Mouse (Mus musculus): ENCODE results near the gene Acoxl.

Gene Acoxl

DNA sequence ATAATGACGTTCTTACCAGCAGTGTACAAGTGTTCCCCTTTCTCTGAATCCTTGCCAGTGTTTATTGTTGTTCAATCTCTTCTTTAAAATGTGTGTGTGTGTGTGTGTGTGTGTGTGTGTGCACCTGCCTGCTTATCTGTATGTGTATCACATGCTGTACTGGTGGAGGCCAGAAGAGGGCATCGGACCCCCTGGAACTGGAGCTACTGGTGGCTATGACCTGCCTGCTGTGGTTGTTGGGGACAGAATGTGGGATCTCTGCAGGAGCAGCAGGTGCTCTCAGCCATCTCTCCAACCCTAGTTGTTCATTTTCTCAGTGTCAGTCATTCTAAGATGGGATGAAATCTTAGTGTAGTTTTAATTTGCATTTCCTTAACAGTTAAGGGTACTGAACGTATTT is 98.4 kb downstream of the Acoxl start:
- no peak for DNase-seq (ENCODE audit: extremely low read depth, low read depth, low spot score)

- DNase-seq (ENCODE audit: extremely low read depth, low read depth, low spot score) = no peak
Measured at GRCm38 (mm10) chr2:127939206-127939605, 100.5 kb downstream of the Acoxl start.

DNA sequence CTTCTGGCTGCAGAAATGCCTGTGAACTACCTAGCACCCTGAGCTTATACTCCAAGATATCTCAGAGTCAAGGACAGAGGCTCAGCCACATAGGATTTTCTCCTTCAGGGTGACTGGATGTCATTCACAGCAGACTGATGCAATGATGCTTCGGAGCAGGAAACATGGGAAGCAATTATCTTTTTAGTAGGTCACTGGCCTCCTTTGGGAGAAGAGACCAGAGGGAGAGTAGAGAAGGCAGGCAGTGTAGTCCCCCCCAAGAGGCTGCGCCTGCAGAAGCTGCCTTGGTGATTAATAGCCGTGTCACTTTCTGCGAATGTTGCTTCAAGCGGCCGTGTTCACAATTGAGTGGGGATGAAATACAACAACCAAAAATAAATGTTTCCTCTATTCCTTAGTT is 121.9 kb downstream of the Acoxl start:
- no peak for DNase-seq (ENCODE audit: extremely low read depth, low read depth, low spot score)

DNA sequence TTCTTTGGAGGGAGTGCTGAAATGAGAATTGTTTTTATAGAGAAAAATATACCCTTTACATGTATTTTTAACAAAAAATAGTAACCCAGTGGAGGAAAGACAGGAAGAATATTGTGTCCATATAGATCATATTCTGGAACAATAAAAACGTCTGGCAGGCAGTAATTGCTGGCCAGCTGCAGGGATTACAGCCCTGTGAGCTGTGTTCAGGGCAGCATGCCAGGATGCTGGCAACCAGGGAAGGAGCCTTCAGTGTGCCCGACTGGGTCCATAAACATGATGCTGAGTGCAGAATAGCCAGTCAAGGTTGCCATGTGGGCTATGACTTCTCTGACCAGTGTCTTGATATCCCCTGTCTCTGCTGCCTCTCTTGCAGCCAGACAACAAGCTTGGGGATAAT is 122.5 kb downstream of the Acoxl start:
- DNase-seq (ENCODE audit: extremely low read depth, low read depth, low spot score) = no peak

GRCm38 (mm10) chr2:127961802-127962433 is 123.2 kb downstream of the Acoxl start:
- DNase-seq (ENCODE audit: extremely low read depth, low read depth, low spot score) = no peak

- DNase-seq (ENCODE audit: extremely low read depth, low read depth, low spot score) = no peak
Measured at GRCm38 (mm10) chr2:127968944-127969343, 130.3 kb downstream of the Acoxl start.

DNA sequence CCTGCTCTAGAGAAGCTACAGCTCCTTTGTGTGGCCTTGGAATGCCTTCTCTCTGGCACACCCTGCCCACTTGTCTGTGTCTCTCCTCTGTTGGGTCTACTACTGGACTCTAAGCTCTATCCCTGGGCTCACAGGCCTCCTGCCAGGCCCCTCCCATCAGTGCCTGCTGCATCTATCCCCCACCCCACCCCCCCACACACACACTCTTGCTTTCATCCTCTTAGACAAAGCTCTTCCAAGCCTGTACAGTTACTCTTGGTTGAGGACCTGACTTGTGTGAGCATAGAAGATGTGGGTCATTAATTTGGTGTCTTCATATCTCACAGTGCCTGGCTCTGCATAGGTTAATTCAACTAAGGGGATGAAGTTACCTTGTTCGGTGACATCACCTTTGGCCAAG is 137.6 kb downstream of the Acoxl start:
- DNase-seq (ENCODE audit: extremely low read depth, low read depth, low spot score) = no peak

DNA sequence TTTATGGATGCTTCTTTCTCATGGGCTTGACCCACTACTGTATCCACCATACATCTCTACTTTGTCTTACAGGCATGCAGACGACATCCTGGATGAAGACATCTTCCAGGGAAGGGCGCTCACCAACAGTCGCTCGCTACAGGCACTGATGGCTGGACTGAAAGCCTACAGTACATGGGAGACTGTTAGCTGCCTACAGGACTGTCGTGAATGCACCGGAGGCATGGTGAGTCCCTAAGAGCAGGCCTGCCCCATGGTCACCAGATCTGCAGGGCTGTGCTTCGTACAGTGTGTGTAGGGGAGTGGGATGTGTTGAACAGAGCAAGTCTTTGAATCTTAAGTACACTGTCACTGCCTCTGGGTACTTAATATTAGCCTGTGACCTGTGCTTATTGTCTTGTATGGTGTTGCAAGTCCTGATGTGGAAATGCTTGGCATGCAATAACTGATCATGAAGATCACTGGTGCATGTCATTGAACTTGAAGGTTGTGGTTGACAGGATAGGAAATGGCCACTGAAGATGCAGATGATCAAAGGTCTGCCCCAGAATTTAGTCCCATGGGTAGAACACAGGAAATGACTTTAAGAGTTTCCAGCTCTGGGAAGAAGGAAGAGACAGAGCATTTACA is 140.0 kb downstream of the Acoxl start:
- DNase-seq (ENCODE audit: extremely low read depth, low read depth, low spot score) = peak; percentile 25

- DNase-seq (ENCODE audit: extremely low read depth, low read depth, low spot score) = no peak
Measured at GRCm38 (mm10) chr2:127982610-127983009, 143.9 kb downstream of the Acoxl start.

DNA sequence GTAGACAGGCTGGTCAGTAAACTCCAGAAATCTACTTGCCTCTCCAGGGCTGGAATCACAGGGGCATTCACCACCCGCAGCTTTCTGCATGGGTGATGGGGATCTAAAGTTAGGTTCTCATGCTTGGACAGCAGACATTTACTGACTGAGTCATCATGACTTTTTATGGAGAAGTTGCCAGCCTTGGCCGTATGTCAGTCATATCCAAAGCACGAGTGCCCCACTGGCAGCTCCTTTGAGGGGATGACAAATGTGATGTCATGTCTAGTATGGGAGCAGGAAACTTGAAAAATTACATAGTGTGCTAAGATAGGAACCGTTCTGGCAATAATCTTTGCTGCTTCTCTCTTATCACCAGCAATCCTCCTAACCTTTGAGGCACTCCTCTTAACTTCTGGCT is 144.6 kb downstream of the Acoxl start:
- no peak for DNase-seq (ENCODE audit: extremely low read depth, low read depth, low spot score)

GRCm38 (mm10) chr2:127983981-127984380 is 145.3 kb downstream of the Acoxl start:
- no peak for DNase-seq (ENCODE audit: extremely low read depth, low read depth, low spot score)

- DNase-seq (ENCODE audit: extremely low read depth, low read depth, low spot score) = no peak
Measured at GRCm38 (mm10) chr2:127987706-127988105, 149.0 kb downstream of the Acoxl start.

GRCm38 (mm10) chr2:127990856-127991479 is 152.3 kb downstream of the Acoxl start:
- no peak for DNase-seq (ENCODE audit: extremely low read depth, low read depth, low spot score)

GRCm38 (mm10) chr2:127991656-127992055 is 153.0 kb downstream of the Acoxl start:
- no peak for DNase-seq (ENCODE audit: extremely low read depth, low read depth, low spot score)

DNA sequence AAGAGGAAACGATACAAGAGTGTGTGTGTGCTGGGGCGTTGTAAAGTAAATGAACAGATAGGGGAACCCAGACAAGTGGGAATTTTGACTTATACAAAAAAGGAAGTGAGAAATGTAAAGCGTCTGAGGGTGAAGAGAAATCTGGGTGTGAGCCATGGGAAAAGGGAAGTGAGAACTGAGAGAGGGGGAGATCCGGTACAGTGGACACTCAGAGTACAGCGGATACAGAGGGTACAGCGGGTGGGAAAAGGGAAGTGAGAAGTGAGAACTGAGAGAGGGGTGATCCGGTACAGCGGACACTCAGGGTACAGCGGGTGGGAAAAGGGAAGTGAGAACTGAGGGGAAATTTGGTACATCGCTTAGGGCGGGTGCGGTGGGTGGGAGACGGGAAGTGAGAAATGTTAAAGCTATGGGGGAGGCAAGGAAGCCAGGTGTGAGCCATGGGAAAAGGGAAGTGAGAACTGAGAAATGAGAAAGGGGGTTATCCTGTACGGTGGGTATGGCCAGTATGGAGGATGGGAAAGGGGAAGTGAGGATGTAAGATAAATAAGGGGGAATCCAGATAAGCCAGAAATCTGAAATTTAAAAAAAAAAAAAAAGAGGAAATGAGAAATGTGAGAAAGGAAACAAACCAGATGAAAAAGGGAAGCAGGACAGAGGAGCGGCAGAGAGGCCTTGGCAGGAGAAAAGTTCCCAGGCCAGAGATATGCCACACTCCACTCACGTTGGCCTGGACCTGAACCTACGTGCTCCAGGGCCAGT is 170.2 kb downstream of the Acoxl start:
- DNase-seq (ENCODE audit: extremely low read depth, low read depth, low spot score) = no peak

DNA sequence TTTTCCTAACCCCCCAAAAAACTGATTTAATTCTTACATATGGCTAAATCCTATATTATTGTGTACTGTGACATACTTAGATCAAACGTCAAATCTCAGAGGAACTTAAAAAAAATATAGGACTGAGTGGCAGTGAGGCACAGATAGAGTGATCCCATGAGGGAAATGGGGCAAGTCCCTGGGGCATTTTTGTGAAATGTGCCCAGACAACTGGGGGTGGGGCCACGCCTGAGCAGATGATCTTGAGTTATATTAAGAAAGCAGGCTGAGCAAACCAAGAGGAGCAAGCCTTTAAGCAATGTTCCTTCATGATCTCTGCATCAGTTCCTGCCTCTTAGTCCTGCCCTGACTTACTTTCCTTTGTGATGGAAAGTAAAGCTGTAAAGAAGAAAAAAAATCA is 175.9 kb downstream of the Acoxl start:
- DNase-seq (ENCODE audit: extremely low read depth, low read depth, low spot score) = no peak

DNA sequence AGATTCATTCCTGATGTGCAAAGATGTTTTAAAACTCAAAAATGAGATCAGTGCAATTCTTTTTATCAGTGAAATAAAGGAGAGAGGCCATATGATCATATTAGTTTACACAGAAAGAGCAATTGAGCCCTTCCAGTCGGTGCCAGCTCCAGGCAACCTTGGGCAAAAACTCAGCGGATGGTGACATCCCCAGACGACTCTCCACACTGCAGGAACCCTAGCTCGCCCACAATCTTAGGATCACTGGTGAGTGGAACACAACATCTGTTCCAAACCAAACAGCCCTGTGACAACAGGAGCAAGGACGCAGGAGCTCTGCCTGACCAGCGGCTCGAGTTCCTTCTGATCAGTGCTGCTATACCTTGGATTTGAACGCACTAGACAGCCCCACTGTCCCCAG is 176.9 kb downstream of the Acoxl start:
- DNase-seq (ENCODE audit: extremely low read depth, low read depth, low spot score) = no peak

GRCm38 (mm10) chr2:128020039-128020907 is 181.6 kb downstream of the Acoxl start:
- DNase-seq (ENCODE audit: extremely low read depth, low read depth, low spot score) = no peak

GRCm38 (mm10) chr2:128020908-128021193 is 182.2 kb downstream of the Acoxl start:
- no peak for DNase-seq (ENCODE audit: extremely low read depth, low read depth, low spot score)

- no peak for DNase-seq (ENCODE audit: extremely low read depth, low read depth, low spot score)
Measured at GRCm38 (mm10) chr2:128023855-128024254, 185.2 kb downstream of the Acoxl start.

DNA sequence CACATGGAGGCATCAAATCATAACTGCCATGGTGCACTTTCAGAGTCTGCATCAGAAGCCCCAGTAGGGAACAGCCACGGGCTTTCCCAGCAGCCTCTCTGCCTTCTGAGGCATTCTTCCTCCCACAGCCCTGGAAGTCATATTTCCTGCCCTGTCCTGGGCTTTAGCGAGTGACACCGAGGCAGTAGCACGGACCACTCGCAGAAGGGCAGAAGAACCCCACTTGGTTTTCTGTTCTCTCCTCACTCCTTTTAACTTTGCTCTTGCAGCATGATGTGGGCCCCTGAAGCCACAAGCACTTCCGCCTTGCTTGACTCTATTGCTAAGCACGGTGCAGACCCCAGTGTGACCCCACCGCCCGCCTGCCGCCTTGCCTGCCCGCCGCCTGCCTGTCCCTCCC is 189.0 kb downstream of the Acoxl start:
- no peak for DNase-seq (ENCODE audit: extremely low read depth, low read depth, low spot score)
